Mouse (Mus musculus) MEL (cell line): ENCODE data around the gene Efcab1. TPM values are rescaled to one million over a fixed set of nuclear protein-coding genes. Genes with fewer than 3 reads are reported as not detected.

Experiments
- DNase-seq: peaks from one replicate; pipeline ENCODE4 v3.0.0; 2011; ENCODE audit warnings: low read depth, low spot score
- H3K27ac ChIP-seq: 2 replicates; pipeline ENCODE4 v1.5.1; 2012; ENCODE audit warnings: low read depth, mild to moderate bottlenecking, control low read depth, low read length, moderate library complexity; ENCODE audit not compliant: control insufficient read depth
- H3K27me3 ChIP-seq, 2 experiments: fragments of 150-350 bp in 1 of 2; sonication (generic) in 1 of 2; 2 replicates each; pipeline ENCODE4 v1.6.1; 2012; ENCODE audit warnings: low read length in 2 of 2, mild to moderate bottlenecking in 2 of 2, improper control_type of control experiment in 1 of 2, moderate library complexity in 1 of 2; ENCODE audit not compliant: insufficient read depth in 2 of 2, control insufficient read depth in 1 of 2
- H3K36me3 ChIP-seq, 2 experiments: 2 replicates each; pipeline ENCODE4 v1.6.1; 2012 to 2014; ENCODE audit warnings: low read length in 2 of 2, improper control_type of control experiment in 1 of 2, inconsistent platforms in 1 of 2, mild to moderate bottlenecking in 1 of 2; ENCODE audit not compliant: insufficient read depth in 2 of 2, control insufficient read depth in 1 of 2
- H3K4me1 ChIP-seq, 2 experiments: fragments of 150-350 bp in 1 of 2; sonication (generic) in 1 of 2; 2 replicates each; pipeline ENCODE4 v1.6.1; 2012; ENCODE audit warnings: low read length in 2 of 2, improper control_type of control experiment in 1 of 2, mild to moderate bottlenecking in 1 of 2; ENCODE audit not compliant: insufficient read depth in 2 of 2, control insufficient read depth in 1 of 2
- H3K4me3 ChIP-seq, 2 experiments: fragments of 150-350 bp in 1 of 2; sonication (generic) in 1 of 2; 2 replicates each; pipeline ENCODE4 v1.5.1; 2012; ENCODE audit warnings: low read depth in 2 of 2, low read length in 2 of 2, mild to moderate bottlenecking in 2 of 2, moderate library complexity in 2 of 2, control low read depth in 1 of 2, improper control_type of control experiment in 1 of 2; ENCODE audit not compliant: control insufficient read depth in 1 of 2, insufficient read depth in 1 of 2
- H3K79me2 ChIP-seq: 2 replicates; pipeline ENCODE4 v1.6.1; 2012; ENCODE audit warnings: mild to moderate bottlenecking, low read length, moderate library complexity; ENCODE audit not compliant: control insufficient read depth, poor library complexity, insufficient read depth
- H3K9ac ChIP-seq: 2 replicates; pipeline ENCODE4 v1.6.1; 2012; ENCODE audit warnings: low read depth, mild to moderate bottlenecking, control low read depth, low read length, moderate library complexity; ENCODE audit not compliant: control insufficient read depth, poor library complexity, severe bottlenecking
- H3K9me3 ChIP-seq: fragments of 150-350 bp; sonication (generic); replicated peaks from 2 replicates; pipeline ENCODE4 v1.6.1; 2012; ENCODE audit warnings: mild to moderate bottlenecking, low read length, improper control_type of control experiment, moderate library complexity; ENCODE audit not compliant: insufficient read depth
- BHLHE40 ChIP-seq: IDR thresholded peaks from 2 replicates; pipeline ENCODE4 v1.6.1; 2012; ENCODE audit warnings: low read depth, mild to moderate bottlenecking, inconsistent platforms, low read length, improper control_type of control experiment, borderline replicate concordance
- CHD1 ChIP-seq: IDR thresholded peaks from 2 replicates; pipeline ENCODE4 v1.6.1; 2012; ENCODE audit warnings: low read depth, mild to moderate bottlenecking, inconsistent platforms, low read length, improper control_type of control experiment
- CHD2 ChIP-seq: IDR thresholded peaks from 2 replicates; pipeline ENCODE4 v1.6.1; 2011; ENCODE audit warnings: low read length, improper control_type of control experiment
- CTCF ChIP-seq, 3 experiments: IDR thresholded peaks in 2 of 3; conservative IDR thresholded peaks in 1 of 3; 2 replicates each; pipeline ENCODE4 v1.5.1; 2011 to 2012; ENCODE audit warnings: low read length in 3 of 3, low read depth in 2 of 3, mild to moderate bottlenecking in 2 of 3, improper control_type of control experiment in 1 of 3, inconsistent platforms in 1 of 3, mixed read lengths in 1 of 3, moderate library complexity in 1 of 3; ENCODE audit not compliant: control insufficient read depth in 1 of 3, insufficient read depth in 1 of 3, poor library complexity in 1 of 3, severe bottlenecking in 1 of 3
- E2F4 ChIP-seq: IDR thresholded peaks from 2 replicates; pipeline ENCODE4 v1.6.1; 2011; ENCODE audit warnings: low read depth, low read length, improper control_type of control experiment, borderline replicate concordance
- HCFC1 ChIP-seq: IDR thresholded peaks from 2 replicates; pipeline ENCODE4 v1.6.1; 2012; ENCODE audit warnings: low read depth, mild to moderate bottlenecking, inconsistent platforms, low read length, improper control_type of control experiment, moderate library complexity
- MAZ ChIP-seq: IDR thresholded peaks from 2 replicates; pipeline ENCODE4 v1.6.1; 2012; ENCODE audit warnings: low read depth, mild to moderate bottlenecking, inconsistent platforms, low read length, improper control_type of control experiment
- MEF2A ChIP-seq: IDR thresholded peaks from 2 replicates; pipeline ENCODE4 v1.6.1; 2014; ENCODE audit warnings: low read depth, mild to moderate bottlenecking, inconsistent platforms, low read length, improper control_type of control experiment; ENCODE audit not compliant: poor library complexity, insufficient replicate concordance, severe bottlenecking; ENCODE audit errors: extremely low read depth
- MXI1 ChIP-seq: IDR thresholded peaks from 2 replicates; pipeline ENCODE4 v1.6.1; 2011; ENCODE audit warnings: mild to moderate bottlenecking, low read depth, low read length, improper control_type of control experiment
- MYB ChIP-seq: IDR thresholded peaks from 2 replicates; pipeline ENCODE4 v1.6.1; 2011; ENCODE audit warnings: mild to moderate bottlenecking, low read depth, low read length, improper control_type of control experiment
- POLR2AphosphoS2 ChIP-seq: IDR thresholded peaks from 2 replicates; pipeline ENCODE4 v1.6.1; 2011; ENCODE audit warnings: low read length, improper control_type of control experiment
- RAD21 ChIP-seq: IDR thresholded peaks from 2 replicates; pipeline ENCODE4 v1.6.1; 2011; ENCODE audit warnings: mild to moderate bottlenecking, low read depth, low read length, improper control_type of control experiment
- RCOR1 ChIP-seq: IDR thresholded peaks from 2 replicates; pipeline ENCODE4 v1.6.1; 2012; ENCODE audit warnings: low read depth, mild to moderate bottlenecking, inconsistent platforms, low read length, improper control_type of control experiment
- SMC3 ChIP-seq: IDR thresholded peaks from 2 replicates; pipeline ENCODE4 v1.6.1; 2011; ENCODE audit warnings: low read depth, low read length, improper control_type of control experiment
- TAL1 ChIP-seq: IDR thresholded peaks from 2 replicates; pipeline ENCODE4 v1.6.1; 2012; ENCODE audit warnings: mild to moderate bottlenecking, inconsistent platforms, low read length, moderate library complexity, mixed read lengths
- TCF12 ChIP-seq: IDR thresholded peaks from 2 replicates; pipeline ENCODE4 v1.6.1; 2014; ENCODE audit warnings: low read depth, mild to moderate bottlenecking, inconsistent platforms, low read length, improper control_type of control experiment, moderate library complexity
- UBTF ChIP-seq: IDR thresholded peaks from 2 replicates; pipeline ENCODE4 v1.6.1; 2012; ENCODE audit warnings: low read depth, mild to moderate bottlenecking, inconsistent platforms, low read length, improper control_type of control experiment, moderate library complexity, borderline replicate concordance; ENCODE audit not compliant: insufficient read depth
- ZC3H11A ChIP-seq: IDR thresholded peaks from 2 replicates; pipeline ENCODE4 v1.6.1; 2012; ENCODE audit warnings: low read depth, mild to moderate bottlenecking, inconsistent platforms, low read length, improper control_type of control experiment
- ZKSCAN1 ChIP-seq: IDR thresholded peaks from 2 replicates; pipeline ENCODE4 v1.6.1; 2012; ENCODE audit warnings: low read depth, mild to moderate bottlenecking, inconsistent platforms, low read length, improper control_type of control experiment, moderate library complexity
- ZMIZ1 ChIP-seq: IDR thresholded peaks from 2 replicates; pipeline ENCODE4 v1.6.1; 2012; ENCODE audit warnings: low read depth, mild to moderate bottlenecking, inconsistent platforms, low read length, improper control_type of control experiment, moderate library complexity
- polyA plus RNA-seq, 2 experiments: library from polyadenylated mRNA; stranded (reverse) in 1 of 2; unstranded in 1 of 2; fragments of >175 nt in 1 of 2; fragments of >200 nt in 1 of 2; gene quantifications; 2 replicates each; pipeline versions ENCODE4 v1.2.1 to v1.2.4; 2012; ENCODE audit warnings: low replicate concordance in 2 of 2, low read depth in 1 of 2; ENCODE audit not compliant: insufficient read length in 2 of 2, insufficient read depth in 1 of 2, missing spikeins in 1 of 2
- total RNA-seq: library from RNA; depleted of rRNA; stranded (reverse); fragments of 300-350 nt; gene quantifications from 2 replicates; pipeline ENCODE4 v1.2.3, GENCODE M21; 2012

The Efcab1 gene
- total and polyA plus RNA-seq, 3 experiments = not detected

- no peak for TF ChIP-seq SMC3
- no peak for TF ChIP-seq MXI1
- no peak for TF ChIP-seq ZMIZ1
- TF ChIP-seq UBTF = no peak
- no peak for TF ChIP-seq TAL1
- no peak for TF ChIP-seq CHD1
- H3K9ac ChIP-seq = no peak overlapping the region
- no peaks in the 10 kb centered on the region for H3K4me1 ChIP-seq
- no peaks in the 10 kb centered on the region for H3K27me3 ChIP-seq
- no peak for DNase-seq
- H3K9me3 ChIP-seq = no peaks in the 10 kb centered on the region
- no peaks in the 10 kb centered on the region for H3K79me2 ChIP-seq
- no peaks in the 10 kb centered on the region for H3K36me3 ChIP-seq
- no peak overlapping the region for H3K4me3 ChIP-seq
- no peak overlapping the region for H3K27ac ChIP-seq
These were observed 53.3 kb downstream of the Efcab1 start for GRCm38 (mm10) chr16:14959743-14960142.

DNA sequence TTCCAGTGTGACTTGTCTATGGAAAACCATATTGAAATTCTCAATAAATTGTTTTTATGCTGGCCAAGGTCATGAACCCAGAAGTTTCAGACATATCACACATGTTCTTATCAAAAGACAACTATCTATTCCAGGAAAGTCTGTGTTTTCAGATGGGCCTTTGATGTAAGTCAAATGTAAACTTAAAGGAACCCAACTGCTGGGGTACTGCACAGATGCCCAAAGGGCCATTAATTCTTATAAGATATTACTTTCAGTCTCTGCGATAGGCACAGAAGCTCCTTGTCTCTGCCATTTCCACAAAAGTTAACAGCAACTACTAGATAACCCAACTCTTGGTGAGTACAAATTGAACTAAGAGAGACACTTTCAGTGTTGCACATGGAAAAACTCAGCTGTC, 67.3 kb downstream of the Efcab1 start:
- H3K4me1 ChIP-seq = no peaks in the 10 kb centered on the region
- TF ChIP-seq CHD2 = no peak
- no peak for TF ChIP-seq RCOR1
- TF ChIP-seq MAZ = no peak
- TF ChIP-seq BHLHE40 = no peak
- TF ChIP-seq, all 39 proteins: peak for 0
- no peak overlapping the region for H3K9ac ChIP-seq
- DNase-seq = no peak
- no peak overlapping the region for H3K4me3 ChIP-seq
- no peaks in the 10 kb centered on the region for H3K36me3 ChIP-seq
- no peaks in the 10 kb centered on the region for H3K79me2 ChIP-seq
- H3K9me3 ChIP-seq = no peaks in the 10 kb centered on the region
- H3K27me3 ChIP-seq = no peaks in the 10 kb centered on the region; a peak in 1 of 4 replicates
- no peak overlapping the region for H3K27ac ChIP-seq

DNA sequence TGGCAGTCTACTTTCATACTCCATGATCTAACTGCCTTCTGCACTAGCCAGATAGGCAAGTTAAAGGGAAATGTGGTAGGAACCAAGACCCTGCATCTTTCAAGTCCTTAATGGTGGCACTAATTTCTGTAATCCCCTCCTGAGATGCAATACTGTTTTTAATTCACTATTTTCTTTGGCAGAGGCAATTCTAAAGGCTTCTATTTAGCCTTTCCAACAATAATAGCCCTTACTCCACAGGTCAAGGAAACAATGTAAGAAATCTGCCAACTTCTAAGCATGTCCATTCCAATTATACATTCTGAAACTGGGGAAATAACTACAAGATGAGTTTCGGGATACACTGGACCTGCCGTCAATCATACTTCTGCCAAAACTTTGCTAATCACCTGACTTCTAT, 72.8 kb downstream of the Efcab1 start:
- no peak for DNase-seq
- no peaks in the 10 kb centered on the region for H3K27me3 ChIP-seq
- H3K4me3 ChIP-seq = no peak overlapping the region
- no peak overlapping the region for H3K27ac ChIP-seq
- H3K79me2 ChIP-seq = no peaks in the 10 kb centered on the region
- no peaks in the 10 kb centered on the region for H3K9me3 ChIP-seq
- H3K36me3 ChIP-seq = no peaks in the 10 kb centered on the region
- H3K9ac ChIP-seq = no peak overlapping the region
- TF ChIP-seq HCFC1 (no peak), MYB (no peak), SMC3 (no peak), CHD1 (no peak), ZKSCAN1 (no peak), TCF12 (no peak), TAL1 (no peak), RCOR1 (no peak), E2F4 (no peak), ZC3H11A (no peak), RAD21 (no peak), POLR2AphosphoS2 (no peak), CTCF (IDR thresholded peaks at IDR 0.05 in 2 of 3, conservative IDR thresholded peaks at IDR 0.05 in 1 of 3; ENCODE audit: control insufficient read depth in 1 of 3, insufficient read depth in 1 of 3, low read depth in 2 of 3, low read length in 3 of 3, poor library complexity in 1 of 3, severe bottlenecking in 1 of 3) (no peak), MEF2A (no peak), UBTF (no peak)
- TF ChIP-seq, all 39 proteins: peak for 0
- H3K4me1 ChIP-seq = no peaks in the 10 kb centered on the region
